Mouse (Mus musculus): ENCODE results near the gene Gria4. TPM values are rescaled to one million over a fixed set of nuclear protein-coding genes. Genes with fewer than 3 reads are reported as not detected.

The Gria4 gene
- polyA plus RNA-seq, 1 experiment from 2014 or later = 16.9 TPM

DNA sequence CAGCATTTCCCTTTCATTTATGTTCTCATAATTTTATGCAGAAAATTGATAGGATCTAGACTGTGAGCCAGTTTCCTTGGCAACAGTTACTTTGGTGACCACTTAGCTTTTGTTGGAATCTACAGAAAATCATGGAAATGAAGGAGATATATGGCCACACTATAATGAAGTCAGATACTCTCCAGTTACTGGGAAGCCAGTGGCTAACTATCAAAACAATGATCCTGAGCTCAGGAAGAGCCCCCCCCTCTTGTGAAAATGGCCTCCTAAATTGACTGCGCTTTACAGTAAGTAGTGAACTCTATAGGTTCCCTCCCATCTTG is 281.5 kb downstream of the Gria4 start:
- 84% methylated on average over 1 of the region's 1 CpGs for WGBS
- H3K27me3 ChIP-seq (ENCODE audit: control insufficient read depth, insufficient read depth, low read length) = no peaks in the 10 kb centered on the region
- H3K4me1 ChIP-seq (ENCODE audit: control insufficient read depth, insufficient read depth, low read length) = no peaks in the 10 kb centered on the region
- no peak overlapping the region for H3K9ac ChIP-seq (ENCODE audit: low read depth, low read length)
- H3K4me3 ChIP-seq (ENCODE audit: low read length) = no peak overlapping the region
- no peaks in the 10 kb centered on the region for H3K9me3 ChIP-seq (ENCODE audit: control insufficient read depth, low read length)
- no peak overlapping the region for H3K4me2 ChIP-seq (replicated peaks; ENCODE audit: low read depth, low read length)
- ATAC-seq (ENCODE audit: low FRiP score, low TSS enrichment) = no peak
- no peak overlapping the region for H3K27ac ChIP-seq (ENCODE audit: low read depth, low read length)
- no peaks in the 10 kb centered on the region for H3K36me3 ChIP-seq (ENCODE audit: control insufficient read depth, insufficient read depth, low read length)

DNA sequence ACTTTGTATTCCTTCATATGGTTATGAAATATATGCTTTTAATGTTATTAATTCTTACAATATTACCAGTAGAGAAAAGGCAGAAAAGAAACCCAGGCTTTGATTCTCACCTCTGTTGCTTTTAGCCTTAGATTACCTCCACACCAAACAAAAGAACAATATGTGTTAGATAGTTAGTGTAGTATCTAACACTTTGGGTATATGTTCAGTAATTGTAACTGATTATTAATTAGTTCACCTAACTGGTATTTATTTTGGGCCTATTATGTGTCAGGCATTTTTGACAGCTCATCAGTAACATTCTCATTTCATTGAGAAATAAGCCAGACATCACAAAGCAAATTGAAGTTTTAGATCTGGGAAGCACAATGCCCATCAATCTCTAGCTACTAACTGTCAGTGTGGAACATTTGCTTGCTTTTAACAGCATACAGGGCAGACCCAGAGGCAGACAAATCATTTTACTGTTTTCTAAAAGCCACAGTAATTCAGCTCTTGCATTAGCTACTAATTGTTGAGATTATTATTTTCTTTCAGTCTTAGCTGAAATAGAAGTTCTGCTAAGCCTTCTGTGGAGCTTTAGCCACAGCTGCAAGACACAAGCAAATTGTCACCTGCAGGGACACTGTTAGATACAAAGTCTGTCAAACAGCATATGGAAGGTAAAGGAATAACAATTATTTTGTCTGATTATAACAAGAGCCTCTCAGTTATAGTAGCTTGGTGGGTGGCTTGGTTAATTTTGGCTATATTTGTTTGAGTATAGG is 282.1 kb downstream of the Gria4 start:
- H3K4me1 ChIP-seq (ENCODE audit: control insufficient read depth, insufficient read depth, low read length) = no peaks in the 10 kb centered on the region
- H3K27me3 ChIP-seq (ENCODE audit: control insufficient read depth, insufficient read depth, low read length) = no peaks in the 10 kb centered on the region
- no peaks in the 10 kb centered on the region for H3K9me3 ChIP-seq (ENCODE audit: control insufficient read depth, low read length)
- H3K36me3 ChIP-seq (ENCODE audit: control insufficient read depth, insufficient read depth, low read length) = no peaks in the 10 kb centered on the region
- ATAC-seq (ENCODE audit: low FRiP score, low TSS enrichment) = no peak
- no peak overlapping the region for H3K4me3 ChIP-seq (ENCODE audit: low read length)
- H3K27ac ChIP-seq (ENCODE audit: low read depth, low read length) = no peak overlapping the region
- H3K9ac ChIP-seq (ENCODE audit: low read depth, low read length) = no peak overlapping the region
- H3K4me2 ChIP-seq (replicated peaks; ENCODE audit: low read depth, low read length) = no peak overlapping the region

DNA sequence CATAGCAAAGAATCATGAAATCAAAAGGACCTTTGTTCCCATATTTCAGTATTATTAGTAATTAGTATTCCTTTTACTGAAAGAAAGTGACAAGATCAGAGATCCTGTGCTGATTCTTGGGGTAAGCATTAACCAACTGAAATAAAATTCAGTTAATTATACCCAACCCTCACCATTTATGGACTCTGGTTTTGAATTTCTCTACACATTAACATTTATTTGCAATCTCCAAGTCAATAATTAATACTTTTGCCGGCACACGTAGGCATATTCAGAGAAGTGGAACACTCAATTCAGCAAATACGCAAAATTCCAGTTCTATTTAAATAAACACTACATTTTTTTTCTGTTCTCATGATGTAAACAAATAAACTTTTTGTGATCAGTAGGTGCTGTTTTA is 289.9 kb downstream of the Gria4 start:
- H3K9me3 ChIP-seq (ENCODE audit: control insufficient read depth, low read length) = no peaks in the 10 kb centered on the region
- H3K36me3 ChIP-seq (ENCODE audit: control insufficient read depth, insufficient read depth, low read length) = no peaks in the 10 kb centered on the region
- 82% methylated on average over 3 of the region's 3 CpGs for WGBS
- H3K9ac ChIP-seq (ENCODE audit: low read depth, low read length) = no peak overlapping the region
- H3K4me2 ChIP-seq (replicated peaks; ENCODE audit: low read depth, low read length) = no peak overlapping the region
- no peak for ATAC-seq (ENCODE audit: low FRiP score, low TSS enrichment)
- no peaks in the 10 kb centered on the region for H3K4me1 ChIP-seq (ENCODE audit: control insufficient read depth, insufficient read depth, low read length)
- H3K27ac ChIP-seq (ENCODE audit: low read depth, low read length) = no peak overlapping the region
- no peaks in the 10 kb centered on the region for H3K27me3 ChIP-seq (ENCODE audit: control insufficient read depth, insufficient read depth, low read length)
- H3K4me3 ChIP-seq (ENCODE audit: low read length) = no peak overlapping the region

DNA sequence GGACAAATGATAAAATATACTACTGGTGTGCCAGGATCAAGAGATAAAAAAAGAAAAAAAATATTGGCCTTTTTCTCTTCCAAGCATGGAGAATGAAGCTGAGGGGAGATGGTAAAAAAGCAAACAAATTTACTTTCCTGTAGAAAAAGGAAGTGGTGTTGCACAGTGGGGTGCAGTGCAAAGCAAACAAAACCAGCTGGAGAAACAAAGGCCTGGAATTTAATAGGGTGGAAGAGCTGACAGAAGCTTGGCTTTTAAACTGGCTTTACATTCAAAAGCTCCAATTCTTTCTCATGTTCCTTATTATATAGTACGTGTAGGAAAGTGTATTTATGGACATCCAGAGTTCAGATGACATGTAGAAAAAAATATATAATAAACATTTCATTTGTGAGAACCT is 290.9 kb downstream of the Gria4 start:
- no peak overlapping the region for H3K4me2 ChIP-seq (replicated peaks; ENCODE audit: low read depth, low read length)
- H3K4me1 ChIP-seq (ENCODE audit: control insufficient read depth, insufficient read depth, low read length) = no peaks in the 10 kb centered on the region
- ATAC-seq (ENCODE audit: low FRiP score, low TSS enrichment) = peak; percentile 60; the same call in 1 of the 2 replicates
- no peak overlapping the region for H3K4me3 ChIP-seq (ENCODE audit: low read length)
- no peak overlapping the region for H3K27ac ChIP-seq (ENCODE audit: low read depth, low read length)
- H3K27me3 ChIP-seq (ENCODE audit: control insufficient read depth, insufficient read depth, low read length) = no peaks in the 10 kb centered on the region
- no peak overlapping the region for H3K9ac ChIP-seq (ENCODE audit: low read depth, low read length)
- WGBS = 21% methylated on average over 1 of the region's 1 CpGs
- H3K9me3 ChIP-seq (ENCODE audit: control insufficient read depth, low read length) = no peaks in the 10 kb centered on the region
- H3K36me3 ChIP-seq (ENCODE audit: control insufficient read depth, insufficient read depth, low read length) = no peaks in the 10 kb centered on the region

DNA sequence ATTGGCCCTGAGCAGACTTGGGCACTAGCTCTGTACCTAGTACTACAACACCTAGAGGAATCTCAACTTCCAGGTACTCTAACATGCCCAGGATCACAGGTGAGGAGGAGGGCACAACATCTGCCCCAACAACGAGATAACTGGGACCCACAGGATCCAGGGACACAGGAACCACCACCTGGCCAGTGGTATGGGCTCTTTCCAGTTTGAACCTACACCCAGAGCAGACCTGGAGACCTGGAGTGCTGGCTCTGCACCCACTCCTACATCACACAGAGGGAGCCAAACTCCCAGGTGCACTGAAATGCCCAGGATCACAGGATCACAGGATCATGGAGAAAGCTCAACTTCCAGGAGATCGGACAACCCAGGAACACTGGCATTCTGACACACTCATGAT is 309.6 kb downstream of the Gria4 start:
- Histone ChIP-seq H3K27ac (ENCODE audit: low read depth, low read length) (no peak overlapping the region), H3K9me3 (ENCODE audit: control insufficient read depth, low read length) (no peaks in the 10 kb centered on the region), H3K36me3 (ENCODE audit: control insufficient read depth, insufficient read depth, low read length) (no peaks in the 10 kb centered on the region), H3K9ac (ENCODE audit: low read depth, low read length) (no peak overlapping the region), H3K27me3 (ENCODE audit: control insufficient read depth, insufficient read depth, low read length) (no peaks in the 10 kb centered on the region), H3K4me1 (ENCODE audit: control insufficient read depth, insufficient read depth, low read length) (no peaks in the 10 kb centered on the region), H3K4me3 (ENCODE audit: low read length) (no peak overlapping the region), H3K4me2 (replicated peaks; ENCODE audit: low read depth, low read length) (no peak overlapping the region)
- 89% methylated on average over 2 of the region's 2 CpGs for WGBS
- no peak for ATAC-seq (ENCODE audit: low FRiP score, low TSS enrichment)

DNA sequence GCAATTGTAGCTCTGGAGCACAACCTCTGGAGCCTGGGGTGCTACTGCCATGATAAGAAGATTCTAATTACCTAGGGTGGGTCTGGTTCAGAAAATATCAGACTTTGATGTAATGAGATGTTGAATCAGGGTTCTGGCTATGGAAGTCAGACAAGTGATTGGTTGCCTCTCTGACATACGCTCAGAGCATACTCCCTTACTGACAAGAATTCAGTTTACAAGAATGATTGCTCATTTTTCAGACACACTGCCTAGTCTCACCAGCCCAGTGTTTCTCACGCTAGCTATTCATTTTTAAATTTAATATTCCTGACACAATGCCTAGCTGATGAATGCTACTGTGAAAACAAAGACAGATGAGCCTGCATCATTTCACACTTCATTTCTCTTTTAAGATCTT is 311.5 kb downstream of the Gria4 start:
- H3K36me3 ChIP-seq (ENCODE audit: control insufficient read depth, insufficient read depth, low read length) = no peaks in the 10 kb centered on the region
- H3K4me1 ChIP-seq (ENCODE audit: control insufficient read depth, insufficient read depth, low read length) = no peaks in the 10 kb centered on the region
- H3K9me3 ChIP-seq (ENCODE audit: control insufficient read depth, low read length) = no peaks in the 10 kb centered on the region
- WGBS = 80% methylated on average over 2 of the region's 2 CpGs
- ATAC-seq (ENCODE audit: low FRiP score, low TSS enrichment) = no peak
- no peak overlapping the region for H3K9ac ChIP-seq (ENCODE audit: low read depth, low read length)
- no peak overlapping the region for H3K4me3 ChIP-seq (ENCODE audit: low read length)
- H3K27me3 ChIP-seq (ENCODE audit: control insufficient read depth, insufficient read depth, low read length) = no peaks in the 10 kb centered on the region
- no peak overlapping the region for H3K4me2 ChIP-seq (replicated peaks; ENCODE audit: low read depth, low read length)
- H3K27ac ChIP-seq (ENCODE audit: low read depth, low read length) = no peak overlapping the region

DNA sequence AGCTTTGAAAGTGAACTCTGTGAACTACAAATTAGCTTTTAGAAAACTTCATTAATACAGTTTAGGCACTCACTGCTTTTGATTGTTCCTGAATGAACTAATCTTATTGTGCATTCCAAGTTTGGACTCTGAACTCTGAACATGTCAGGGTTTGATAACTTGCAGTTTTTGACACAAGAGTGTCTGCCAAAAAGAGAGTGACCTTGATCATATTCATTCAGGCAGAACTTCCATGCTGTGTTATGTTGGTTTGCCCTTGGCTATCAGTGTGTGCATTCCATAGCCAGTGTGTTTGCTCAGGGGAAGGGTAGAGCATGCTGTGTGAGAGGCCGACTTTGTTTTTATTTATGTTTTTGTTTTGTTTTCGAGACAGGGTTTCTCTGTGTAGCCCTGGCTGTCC is 325.2 kb downstream of the Gria4 start:
- no peak for ATAC-seq (ENCODE audit: low FRiP score, low TSS enrichment)
- Histone ChIP-seq H3K36me3 (ENCODE audit: control insufficient read depth, insufficient read depth, low read length) (no peaks in the 10 kb centered on the region), H3K27ac (ENCODE audit: low read depth, low read length) (no peak overlapping the region), H3K9me3 (ENCODE audit: control insufficient read depth, low read length) (no peaks in the 10 kb centered on the region), H3K4me2 (replicated peaks; ENCODE audit: low read depth, low read length) (no peak overlapping the region), H3K27me3 (ENCODE audit: control insufficient read depth, insufficient read depth, low read length) (no peaks in the 10 kb centered on the region), H3K9ac (ENCODE audit: low read depth, low read length) (no peak overlapping the region), H3K4me3 (ENCODE audit: low read length) (no peak overlapping the region), H3K4me1 (ENCODE audit: control insufficient read depth, insufficient read depth, low read length) (no peaks in the 10 kb centered on the region)
- WGBS = 66% methylated on average over 2 of the region's 2 CpGs

DNA sequence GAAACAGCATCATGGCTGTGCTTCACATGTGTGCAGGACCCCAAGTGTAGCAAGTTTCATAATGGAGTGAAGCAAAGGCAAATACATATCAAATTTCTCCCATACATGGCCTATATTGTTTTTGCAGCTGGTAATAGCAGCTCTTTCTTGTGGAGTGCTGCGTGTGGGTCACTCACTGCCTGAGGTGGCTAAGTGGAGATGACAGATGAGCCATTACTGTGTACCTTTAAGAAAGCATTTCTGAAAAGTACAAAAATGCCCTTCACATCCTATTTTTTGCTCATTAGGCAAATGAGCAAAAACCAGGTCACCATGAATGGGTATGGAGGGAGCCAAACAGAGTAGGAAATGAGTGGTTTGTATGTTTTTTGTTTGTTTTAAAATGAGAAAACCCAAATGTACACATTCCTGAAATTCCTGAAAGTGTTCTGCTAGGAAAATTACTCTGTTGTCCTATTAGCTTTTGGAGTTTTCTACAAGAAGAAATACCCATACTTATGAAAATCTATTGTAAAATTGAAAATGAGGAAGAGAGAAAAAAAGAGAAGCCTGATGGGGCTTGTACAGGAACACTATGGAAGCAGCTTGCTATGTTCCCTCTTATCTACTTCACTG is 336.5 kb downstream of the Gria4 start:
- H3K4me2 ChIP-seq (replicated peaks; ENCODE audit: low read depth, low read length) = no peak overlapping the region
- no peak overlapping the region for H3K4me3 ChIP-seq (ENCODE audit: low read length)
- H3K4me1 ChIP-seq (ENCODE audit: control insufficient read depth, insufficient read depth, low read length) = no peaks in the 10 kb centered on the region
- no peak overlapping the region for H3K9ac ChIP-seq (ENCODE audit: low read depth, low read length)
- H3K9me3 ChIP-seq (ENCODE audit: control insufficient read depth, low read length) = no peaks in the 10 kb centered on the region
- WGBS = 41% methylated on average over 1 of the region's 1 CpGs
- ATAC-seq (ENCODE audit: low FRiP score, low TSS enrichment) = no peak
- H3K27me3 ChIP-seq (ENCODE audit: control insufficient read depth, insufficient read depth, low read length) = no peaks in the 10 kb centered on the region
- no peak overlapping the region for H3K27ac ChIP-seq (ENCODE audit: low read depth, low read length)
- no peaks in the 10 kb centered on the region for H3K36me3 ChIP-seq (ENCODE audit: control insufficient read depth, insufficient read depth, low read length)

DNA sequence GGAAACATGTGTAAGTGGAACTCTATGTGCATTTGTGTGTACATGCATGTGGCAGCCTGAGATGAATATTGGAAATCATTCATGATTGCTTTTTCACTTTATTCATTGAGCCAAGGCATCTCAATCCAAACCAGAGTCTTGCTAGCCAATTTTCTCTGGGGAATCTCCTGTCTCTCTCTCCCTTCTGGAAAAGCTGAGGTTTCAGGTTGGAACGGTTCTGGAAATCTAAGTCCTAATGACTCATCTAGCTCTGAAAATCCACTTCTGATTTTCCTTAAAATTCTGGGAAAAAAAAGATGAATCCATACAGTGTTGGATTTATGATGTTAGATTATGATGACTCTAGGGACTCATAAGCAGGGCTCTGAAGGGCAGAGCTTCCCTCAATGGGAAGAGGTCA is 337.8 kb downstream of the Gria4 start:
- no peak overlapping the region for H3K4me2 ChIP-seq (replicated peaks; ENCODE audit: low read depth, low read length)
- H3K36me3 ChIP-seq (ENCODE audit: control insufficient read depth, insufficient read depth, low read length) = no peaks in the 10 kb centered on the region
- H3K9ac ChIP-seq (ENCODE audit: low read depth, low read length) = no peak overlapping the region
- no peak overlapping the region for H3K27ac ChIP-seq (ENCODE audit: low read depth, low read length)
- no peaks in the 10 kb centered on the region for H3K27me3 ChIP-seq (ENCODE audit: control insufficient read depth, insufficient read depth, low read length)
- 81% methylated on average over 1 of the region's 1 CpGs for WGBS
- ATAC-seq (ENCODE audit: low FRiP score, low TSS enrichment) = no peak
- H3K4me3 ChIP-seq (ENCODE audit: low read length) = no peak overlapping the region
- H3K9me3 ChIP-seq (ENCODE audit: control insufficient read depth, low read length) = no peaks in the 10 kb centered on the region
- no peaks in the 10 kb centered on the region for H3K4me1 ChIP-seq (ENCODE audit: control insufficient read depth, insufficient read depth, low read length)
